Mouse (Mus musculus): ENCODE measurements around the gene Ccdc194.

Ccdc194 gene

DNA sequence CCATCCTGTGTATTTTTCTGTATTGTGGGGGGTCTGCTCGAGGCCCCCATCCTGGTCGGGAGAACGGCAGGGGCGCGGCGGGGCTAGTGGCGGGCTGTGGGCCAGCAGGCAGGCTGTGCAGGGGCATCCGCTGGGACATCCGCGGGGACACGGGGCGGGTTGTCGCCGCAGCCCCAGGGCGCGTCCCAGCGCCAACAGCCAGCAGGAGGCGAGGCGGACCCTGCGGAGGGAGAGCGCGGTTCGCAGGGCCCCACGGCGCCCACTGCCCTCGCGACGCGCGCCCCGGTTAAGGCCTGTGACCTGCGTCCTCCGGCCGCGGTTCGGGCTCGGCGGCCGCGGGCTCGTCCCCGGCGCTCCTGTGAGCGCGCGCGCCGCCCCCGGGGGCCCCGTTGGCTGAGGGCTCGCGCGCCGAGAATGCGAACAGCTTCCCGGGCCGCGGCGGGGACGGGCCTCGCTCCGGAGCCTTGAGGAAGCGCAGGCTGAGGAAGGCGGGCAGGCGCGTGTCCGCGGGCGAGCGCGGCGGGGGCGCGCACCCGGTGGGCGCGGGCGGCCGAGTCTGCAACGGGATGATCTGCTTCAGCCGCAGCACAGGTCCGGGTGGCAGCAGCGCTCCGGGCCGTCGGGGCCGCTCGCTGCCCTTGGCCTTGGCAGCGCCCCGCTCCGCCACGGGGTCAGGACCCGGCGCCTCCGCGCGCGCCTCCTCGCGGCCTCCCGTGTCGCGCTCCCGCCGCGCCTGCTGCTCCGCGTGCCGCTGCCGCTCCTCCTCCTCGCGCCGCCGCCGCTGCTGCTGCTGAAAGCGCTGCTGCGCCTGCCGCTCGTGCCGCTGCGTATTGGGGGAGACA, 49.2 kb downstream of the Ccdc194 start:
- DNase-seq (ENCODE audit: low spot score): peak; percentile 62

DNA sequence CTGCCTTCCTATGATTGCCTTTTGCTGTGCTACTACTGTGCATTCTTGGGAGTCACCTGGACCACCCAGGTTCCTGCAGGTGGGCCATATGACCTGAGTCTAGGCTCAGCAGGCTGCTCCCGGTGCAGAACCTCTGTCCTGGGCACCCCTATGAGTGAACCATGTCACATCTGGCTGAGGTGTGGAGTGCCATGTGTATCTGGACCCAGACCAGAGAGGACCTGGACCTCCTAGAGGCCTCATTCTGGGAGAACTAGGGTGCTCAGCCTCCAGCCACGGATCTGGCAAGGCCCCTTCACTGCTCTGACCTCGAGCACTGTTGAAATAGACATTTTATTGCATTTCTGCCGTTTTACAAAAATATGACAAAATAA, 49.8 kb downstream of the Ccdc194 start:
- no peak for DNase-seq (ENCODE audit: low spot score)

GRCm38 (mm10) chr8:71474785-71475701, 50.5 kb downstream of the Ccdc194 start:
- peak; percentile 63 for DNase-seq (ENCODE audit: low spot score)

- no peak for DNase-seq (ENCODE audit: low spot score)
Measured at GRCm38 (mm10) chr8:71474344-71474743, 51.2 kb downstream of the Ccdc194 start.

DNA sequence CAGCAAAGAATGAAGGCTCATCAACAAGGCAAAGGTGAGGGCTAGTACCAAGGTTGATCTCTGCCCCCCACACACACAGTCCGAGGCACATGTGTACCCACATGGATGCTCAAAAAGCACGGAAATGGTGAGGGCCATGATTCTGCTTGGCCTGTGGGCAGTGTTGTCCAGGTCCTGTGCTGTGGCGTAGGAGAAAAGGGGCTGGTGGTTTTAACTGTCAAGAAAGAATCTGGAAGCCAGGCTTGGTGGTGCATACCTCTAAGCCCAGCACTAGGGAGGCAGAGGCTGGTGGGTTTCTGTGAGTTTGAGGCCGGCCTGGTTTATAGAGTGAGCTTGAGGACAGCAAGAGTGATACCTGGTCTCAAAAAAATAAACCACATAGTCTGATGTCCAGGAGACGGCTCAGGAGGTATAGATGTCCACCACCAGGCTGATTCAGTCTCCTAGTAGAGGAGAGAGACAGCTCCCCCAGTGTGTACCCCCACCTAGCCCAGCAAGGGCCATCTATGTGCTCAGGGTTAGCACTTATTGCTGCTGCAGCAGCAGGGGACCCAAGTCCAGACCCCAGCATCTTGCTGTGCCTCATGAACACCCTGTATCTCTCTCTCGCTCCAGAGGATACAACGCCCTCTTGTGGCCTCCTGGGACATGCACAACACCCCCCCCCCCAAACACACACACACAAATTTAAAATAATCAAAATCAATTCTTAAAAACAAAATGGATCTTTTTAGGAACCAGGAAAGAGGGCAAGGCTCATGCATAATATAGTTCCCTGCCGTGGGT, 52.7 kb downstream of the Ccdc194 start:
- DNase-seq (ENCODE audit: low spot score): no peak

GRCm38 (mm10) chr8:71471861-71472260, 53.6 kb downstream of the Ccdc194 start:
- no peak for DNase-seq (ENCODE audit: low spot score)

DNA sequence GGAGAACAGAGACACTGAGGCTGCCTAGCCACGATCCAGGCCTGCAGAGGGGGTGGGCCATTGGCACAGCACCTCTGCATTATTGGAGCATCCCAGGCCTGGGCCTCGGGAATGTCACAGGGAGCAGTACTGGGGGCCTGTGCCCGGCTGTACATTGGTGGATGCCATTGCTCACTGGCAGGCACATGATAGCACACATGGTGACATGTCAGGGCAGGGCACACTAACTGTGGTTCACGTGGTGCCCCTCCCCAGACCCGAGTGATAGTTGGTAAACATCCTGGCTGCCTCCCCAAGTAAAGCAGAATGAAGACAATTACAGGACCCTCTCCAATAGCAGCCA, 54.6 kb downstream of the Ccdc194 start:
- DNase-seq (ENCODE audit: low spot score): no peak

- no peak for DNase-seq (ENCODE audit: low spot score)
Measured at GRCm38 (mm10) chr8:71470146-71470912, 55.2 kb downstream of the Ccdc194 start.

Data from adipocyte (in vitro differentiated cells).